Mouse (Mus musculus) testis, adult 10 weeks (tissue): ENCODE results near the gene Gpt2. TPM values are rescaled to one million over a fixed set of nuclear protein-coding genes. Genes with fewer than 3 reads are reported as not detected.

Source experiments
- polyA plus RNA-seq: library from polyadenylated mRNA; stranded (reverse); fragments of 350-450 nt; fragmentation: Illumina TruSeq; extraction: RNeasy Lipid Tissue Mini Kit (QIAGEN cat#74804); gene quantifications from one replicate; pipeline ENCODE4 v1.2.3, GENCODE M21; 2014; ENCODE audit warnings: low read depth, low replicate concordance

Gene Gpt2
- polyA plus RNA-seq = 22.2 TPM

GRCm38 (mm10) chr8:85492125-85492875 lies at the start of gene Gpt2:
Gene Gpt2, plus strand, starts transcription at chr8:85492576.

DNA sequence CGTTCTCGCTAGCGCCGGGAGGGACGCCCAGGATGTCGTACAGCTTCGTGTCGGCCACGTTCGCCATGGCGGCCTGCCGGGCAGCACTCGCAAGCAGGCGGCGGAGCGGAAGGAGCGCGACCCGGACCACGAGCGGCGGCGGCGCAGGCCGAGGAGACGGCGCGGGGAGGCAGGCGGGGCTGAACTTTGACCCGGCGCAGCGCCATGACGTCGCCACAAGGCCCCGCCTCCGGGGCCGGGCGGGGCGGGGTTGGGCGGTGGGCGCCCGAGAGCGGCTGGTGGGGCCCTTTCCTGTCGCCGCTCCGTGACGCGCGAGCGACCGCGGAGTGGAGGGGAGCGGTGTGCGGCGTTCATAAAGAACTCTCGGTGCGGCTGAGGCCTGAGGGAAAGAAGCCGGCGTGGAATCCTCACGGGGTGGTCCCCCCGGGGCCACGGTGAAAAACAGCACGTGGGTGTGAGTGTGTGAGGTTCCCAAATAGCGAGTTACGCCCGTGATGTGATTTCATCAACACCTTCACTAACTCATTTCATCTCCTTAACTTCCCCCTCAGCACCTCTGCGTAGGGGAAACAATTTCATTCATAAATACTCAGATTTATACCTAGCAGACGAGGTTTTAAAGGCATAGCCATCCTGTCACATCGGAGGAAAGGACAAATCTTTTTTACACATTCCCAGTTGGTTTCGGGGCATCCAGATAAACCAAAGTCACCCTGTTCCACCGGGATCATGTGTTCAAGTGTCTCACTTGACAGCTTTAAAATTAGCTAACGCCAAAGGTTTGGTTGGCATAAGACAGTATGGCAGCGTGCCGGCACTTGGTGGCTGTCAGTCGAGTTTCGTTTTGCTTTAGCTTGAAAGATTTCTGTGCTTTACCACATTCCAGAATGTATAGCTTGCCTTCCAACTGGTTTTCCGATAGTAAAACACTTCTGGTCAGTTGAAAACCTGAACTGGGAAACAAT lies 63.1 kb downstream of the Gpt2 start, which contains the start of gene Dnaja2:
Gene Dnaja2 (minus strand): TSS at position 164 of the 965 bp plus-strand sequence.

Other genes with a start within 250 kb of the Gpt2 start
- gene Orc6, start 192.9 kb upstream of the Gpt2 start, polyA plus RNA-seq = 50.5 TPM
- 247 TPM for gene Vps35, start 192.8 kb upstream of the Gpt2 start, polyA plus RNA-seq
- 1.1 TPM for gene Mylk3, start 106.2 kb upstream of the Gpt2 start, polyA plus RNA-seq
- gene 4921524J17Rik, start 59.7 kb upstream of the Gpt2 start, polyA plus RNA-seq = 60.8 TPM
- 226 TPM for gene Dnaja2, start 62.8 kb downstream of the Gpt2 start, polyA plus RNA-seq
- gene Neto2, start 208.3 kb downstream of the Gpt2 start, polyA plus RNA-seq = 8.7 TPM